Mouse (Mus musculus) heart, adult 2 months (tissue): ENCODE data around the gene Slc35f5.

ENCODE experiments used
- CTCF ChIP-seq: fragments of 200-600 bp; IDR thresholded peaks from 2 replicates; pipeline ENCODE4 v1.8.1; 2022; ENCODE audit warnings: antibody characterized with exemption, mild to moderate bottlenecking, moderate library complexity
- POLR2A ChIP-seq: fragments of 200-500 bp; IDR thresholded peaks from 2 replicates; pipeline ENCODE4 v1.6.1; 2011; ENCODE audit warnings: mild to moderate bottlenecking, low read depth, low read length, control low read depth; ENCODE audit not compliant: insufficient read depth

GRCm38 (mm10) chr1:125561206-125561605, 811 bp downstream of the Slc35f5 start:
- TF ChIP-seq CTCF, result no peak
- no peak for TF ChIP-seq POLR2A
